Mouse (Mus musculus) hematopoietic multipotent progenitor cell, adult 10-12 weeks (in vitro differentiated cells): Measurements from ENCODE around the gene Arhgef26. TPM values are rescaled to one million over a fixed set of nuclear protein-coding genes. Genes with fewer than 3 reads are reported as not detected.

Experiments used
- polyA plus RNA-seq: library from polyadenylated mRNA; stranded (reverse); fragments of >175 nt; gene quantifications from 2 replicates; pipeline ENCODE4 v1.2.3, GENCODE M21; 2012; ENCODE audit warnings: low replicate concordance

Arhgef26 gene
- 0.13 and 0.40 TPM in 2 replicates for polyA plus RNA-seq

GRCm38 (mm10) chr3:62338044-62338443, at the start of gene Arhgef26:
TSS of gene Arhgef26 (plus strand) at chr3:62338344.

GRCm38 (mm10) chr3:62506488-62507205, 168.5 kb downstream of the Arhgef26 start, which contains the start of gene Dhx36:
TSS of gene Dhx36 (minus strand) at chr3:62507004.

Other genes starting within 250 kb of the Arhgef26 start
- gene Dhx36, start 168.7 kb downstream of the Arhgef26 start, polyA plus RNA-seq = 3.3 and 3.5 TPM in 2 replicates